Mouse (Mus musculus) kidney, adult 2 months (tissue): ENCODE data around the gene Atp6v0d1.

Source experiments
- CTCF ChIP-seq: fragments of 200-500 bp; conservative IDR thresholded peaks from 2 replicates; pipeline ENCODE4 v1.5.1; 2011; ENCODE audit warnings: low read depth, mild to moderate bottlenecking, control low read depth, low read length, moderate library complexity, mixed read lengths; ENCODE audit not compliant: insufficient read depth, insufficient read length
- POLR2A ChIP-seq: fragments of 200-500 bp; IDR thresholded peaks from one replicate; pipeline ENCODE4 v1.6.1; 2011; ENCODE audit warnings: low read depth, low read length, control low read depth

GRCm38 (mm10) chr8:105477792-105478191, 88.1 kb downstream of the Atp6v0d1 start:
- TF ChIP-seq POLR2A (no peak), CTCF (no peak)
